Comparison of ENCODE assay signal across 10 mouse cellular contexts in the genomic region with DNA sequence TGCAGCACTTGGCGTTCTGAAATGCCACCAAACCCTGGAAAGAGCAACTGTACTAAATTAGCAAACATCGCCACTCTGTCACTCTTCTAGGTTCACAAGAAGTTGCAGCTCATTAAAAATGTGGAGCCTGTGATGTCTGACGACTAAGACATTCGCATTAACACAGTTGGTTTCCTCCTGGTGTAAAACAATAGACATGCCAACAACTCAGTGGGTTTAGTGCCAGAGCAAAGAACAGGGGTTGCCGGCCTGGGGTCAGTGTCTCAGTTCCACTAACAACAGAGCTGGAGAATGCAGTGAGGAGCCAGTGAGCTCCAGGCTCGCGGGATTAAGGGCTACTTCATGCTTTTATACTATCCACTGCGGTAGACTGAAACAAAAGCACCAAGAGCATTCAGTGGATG.
DNase-seq lines count a peak whose midpoint lies in the region; ATAC-seq and TF ChIP-seq lines count a peak whose summit lies in the region.
"Had no signal": no experiment of that assay in that cellular context is flagged by ENCODE, and none has a peak within 500 bp of the region (broad histone marks: within the 10 kb centered on the region; RNA-seq: fewer than 3 reads in every experiment).

No protein-coding gene starts in this region.

- H3K36me3 ChIP-seq in kidney, embryonic 16.5 days (ENCODE audit: insufficient read depth, low read length), result no peaks in the 10 kb centered on the region
- no peaks in the 10 kb centered on the region for H3K36me3 ChIP-seq in forebrain, embryonic 11.5 days (ENCODE audit: control insufficient read depth, insufficient read depth, low read length)
- no peaks in the 10 kb centered on the region for H3K36me3 ChIP-seq in hindbrain, postnatal 0 days (ENCODE audit: insufficient read depth, low read length)
- H3K36me3 ChIP-seq in neural tube, embryonic 12.5 days, result no peaks in the 10 kb centered on the region
- no peaks in the 10 kb centered on the region for H3K36me3 ChIP-seq in intestine, embryonic 16.5 days (ENCODE audit: control insufficient read depth, insufficient read depth, low read length)

- no peaks in the 10 kb centered on the region for H3K27me3 ChIP-seq in kidney, embryonic 16.5 days (ENCODE audit: insufficient read depth, low read length)
- no peaks in the 10 kb centered on the region for H3K27me3 ChIP-seq in forebrain, embryonic 11.5 days (ENCODE audit: control insufficient read depth, insufficient read depth, low read length)
- no peaks in the 10 kb centered on the region for H3K27me3 ChIP-seq in hindbrain, postnatal 0 days (ENCODE audit: insufficient read depth, low read length)
- H3K27me3 ChIP-seq in neural tube, embryonic 12.5 days (replicated peaks), result no peaks in the 10 kb centered on the region; the same call in 1 of the 2 replicates
- no peaks in the 10 kb centered on the region for H3K27me3 ChIP-seq in intestine, embryonic 16.5 days (replicated peaks; ENCODE audit: control insufficient read depth, insufficient read depth, low read length)

- TF ChIP-seq CTCF in hindbrain, postnatal 0 days (IDR thresholded peaks at IDR 0.05; ENCODE audit: low read depth), result no peak

- peaks cover 7% of the 10 kb centered on the region for H3K4me1 ChIP-seq in kidney, embryonic 16.5 days (ENCODE audit: insufficient read depth, low read length)
- H3K4me1 ChIP-seq in forebrain, embryonic 11.5 days (replicated peaks; ENCODE audit: control insufficient read depth, insufficient read depth, low read length), result peaks cover 7% of the 10 kb centered on the region; the same call in 1 of the 2 replicates
- no peaks in the 10 kb centered on the region for H3K4me1 ChIP-seq in hindbrain, postnatal 0 days (ENCODE audit: insufficient read depth, low read length)
- H3K4me1 ChIP-seq in neural tube, embryonic 12.5 days, result peaks cover 15% of the 10 kb centered on the region
- no peaks in the 10 kb centered on the region for H3K4me1 ChIP-seq in intestine, embryonic 16.5 days (ENCODE audit: control insufficient read depth, insufficient read depth, low read length)

- WGBS in kidney, embryonic 16.5 days, result 13% methylated on average over 8 of the region's 8 CpGs
- WGBS in forebrain, embryonic 11.5 days, result 9% methylated on average over 8 of the region's 8 CpGs
- 10% methylated on average over 8 of the region's 8 CpGs for WGBS in hindbrain, postnatal 0 days
- WGBS in neural tube, embryonic 12.5 days, result 13% methylated on average over 8 of the region's 8 CpGs
- WGBS in intestine, embryonic 16.5 days, result 43% methylated on average over 8 of the region's 8 CpGs

- H3K9ac ChIP-seq in kidney, embryonic 16.5 days (replicated peaks; ENCODE audit: low read length), result peak overlapping the region; percentile 31; the same call in 1 of the 2 replicates
- H3K9ac ChIP-seq in forebrain, embryonic 11.5 days (ENCODE audit: low read length), result peak overlapping the region; percentile 7; the same call in 1 of the 2 replicates
- no peak overlapping the region; the same call in 1 of the 2 replicates for H3K9ac ChIP-seq in hindbrain, postnatal 0 days (replicated peaks; ENCODE audit: low read length)
- H3K9ac ChIP-seq in neural tube, embryonic 12.5 days, result no peak overlapping the region
- H3K9ac ChIP-seq in intestine, embryonic 16.5 days (ENCODE audit: low read depth, low read length), result no peak overlapping the region
- H3K9ac ChIP-seq: liver, embryonic 14.5 days had no signal

- H3K4me2 ChIP-seq in kidney, embryonic 16.5 days (replicated peaks; ENCODE audit: low read depth, low read length), result peak overlapping the region; percentile 40
- H3K4me2 ChIP-seq in forebrain, embryonic 11.5 days (ENCODE audit: low read depth, low read length, severe bottlenecking), result peak overlapping the region; percentile 38
- H3K4me2 ChIP-seq in hindbrain, postnatal 0 days (ENCODE audit: low read depth, low read length), result peak overlapping the region; percentile 29
- peak overlapping the region; percentile 28; the same call in 1 of the 2 replicates for H3K4me2 ChIP-seq in neural tube, embryonic 12.5 days (replicated peaks)
- no peak overlapping the region for H3K4me2 ChIP-seq in intestine, embryonic 16.5 days (ENCODE audit: low read depth, low read length)

- DNase-seq in kidney, postnatal 25 days, result no peak
- DNase-seq in forebrain, embryonic 11.5 days (ENCODE audit: low spot score), result peak; percentile 76
- DNase-seq in hindbrain, postnatal 0 days (ENCODE audit: low spot score), result peak; percentile 33
- no peak for DNase-seq in gastrocnemius, postnatal 25 days
- DNase-seq in gastrocnemius, adult 8-10 months (ENCODE audit: low spot score in 2 of 2), result no peak
- DNase-seq: cerebellum, postnatal 10 days had no signal

- no peak overlapping the region for H3K4me3 ChIP-seq in kidney, embryonic 16.5 days (ENCODE audit: low read length)
- H3K4me3 ChIP-seq in forebrain, embryonic 11.5 days (ENCODE audit: low read depth, low read length), result no peak overlapping the region
- no peak overlapping the region for H3K4me3 ChIP-seq in hindbrain, postnatal 0 days (ENCODE audit: low read length)
- no peak overlapping the region for H3K4me3 ChIP-seq in neural tube, embryonic 12.5 days
- no peak overlapping the region for H3K4me3 ChIP-seq in intestine, embryonic 16.5 days (ENCODE audit: low read length)

- ATAC-seq in kidney, embryonic 16.5 days (ENCODE audit: low FRiP score, low TSS enrichment), result peak; percentile 62; the same call in 1 of the 2 replicates
- ATAC-seq in forebrain, embryonic 11.5 days (replicated peaks; ENCODE audit: low FRiP score), result peak; percentile 93
- ATAC-seq in hindbrain, postnatal 0 days, result peak; percentile 71
- peak; percentile 41; the same call in 1 of the 2 replicates for ATAC-seq in neural tube, embryonic 12.5 days (ENCODE audit: low FRiP score, low read depth)
- ATAC-seq in intestine, embryonic 16.5 days, result no peak

- H3K9me3 ChIP-seq in kidney, embryonic 16.5 days (ENCODE audit: low read length), result no peaks in the 10 kb centered on the region
- no peaks in the 10 kb centered on the region for H3K9me3 ChIP-seq in forebrain, embryonic 11.5 days (ENCODE audit: control insufficient read depth, low read length)
- no peaks in the 10 kb centered on the region for H3K9me3 ChIP-seq in hindbrain, postnatal 0 days (ENCODE audit: low read length)
- H3K9me3 ChIP-seq in neural tube, embryonic 12.5 days, result no peaks in the 10 kb centered on the region
- H3K9me3 ChIP-seq in intestine, embryonic 16.5 days (ENCODE audit: control insufficient read depth, low read length), result no peaks in the 10 kb centered on the region

- no peak overlapping the region for H3K27ac ChIP-seq in kidney, embryonic 16.5 days (ENCODE audit: low read length)
- H3K27ac ChIP-seq in forebrain, embryonic 11.5 days (ENCODE audit: low read depth, low read length), result peak overlapping the region; percentile 58
- H3K27ac ChIP-seq in hindbrain, postnatal 0 days, result no peak overlapping the region
- H3K27ac ChIP-seq in neural tube, embryonic 12.5 days, result no peak overlapping the region
- no peak overlapping the region for H3K27ac ChIP-seq in intestine, embryonic 16.5 days (ENCODE audit: low read length)
- H3K27ac ChIP-seq: liver, embryonic 14.5 days had no signal

Comparison
In these comparisons a context has a peak if more than half of its experiments do, and no peak if none do; other contexts are left out.
1. H3K9ac ChIP-seq: peak in kidney, embryonic 16.5 days (single experiment) and forebrain, embryonic 11.5 days (single experiment); none in hindbrain, postnatal 0 days (single experiment), neural tube, embryonic 12.5 days (single experiment) and intestine, embryonic 16.5 days (single experiment).
2. DNase-seq: peak in forebrain, embryonic 11.5 days (single experiment) and hindbrain, postnatal 0 days (single experiment); none in kidney, postnatal 25 days (0 of 2), gastrocnemius, postnatal 25 days (single experiment) and gastrocnemius, adult 8-10 months (0 of 2).